Mouse (Mus musculus) adrenal gland, postnatal 14 days (tissue): ENCODE results near the gene Clk2. TPM values are rescaled to one million over a fixed set of nuclear protein-coding genes. Genes with fewer than 3 reads are reported as not detected.
A peak's percentile ranks its signal among the peaks of the same experiment; 100 is the strongest.
"Not testable (repeated sequence)": the region's sequence is repeated elsewhere in the genome, so short reads cannot be mapped to it uniquely, and the experiment has no call there.

Experiments used
- DNase-seq: peaks from one replicate; pipeline ENCODE4 v3.0.0; 2021; ENCODE audit warnings: mixed read lengths
- total RNA-seq: library from RNA; stranded (reverse); gene quantifications from 2 replicates; pipeline ENCODE4 v1.2.3, GENCODE M21; 2021

The Clk2 gene
- total RNA-seq, 1 experiment from 2014 or later = 50.3 TPM

DNA sequence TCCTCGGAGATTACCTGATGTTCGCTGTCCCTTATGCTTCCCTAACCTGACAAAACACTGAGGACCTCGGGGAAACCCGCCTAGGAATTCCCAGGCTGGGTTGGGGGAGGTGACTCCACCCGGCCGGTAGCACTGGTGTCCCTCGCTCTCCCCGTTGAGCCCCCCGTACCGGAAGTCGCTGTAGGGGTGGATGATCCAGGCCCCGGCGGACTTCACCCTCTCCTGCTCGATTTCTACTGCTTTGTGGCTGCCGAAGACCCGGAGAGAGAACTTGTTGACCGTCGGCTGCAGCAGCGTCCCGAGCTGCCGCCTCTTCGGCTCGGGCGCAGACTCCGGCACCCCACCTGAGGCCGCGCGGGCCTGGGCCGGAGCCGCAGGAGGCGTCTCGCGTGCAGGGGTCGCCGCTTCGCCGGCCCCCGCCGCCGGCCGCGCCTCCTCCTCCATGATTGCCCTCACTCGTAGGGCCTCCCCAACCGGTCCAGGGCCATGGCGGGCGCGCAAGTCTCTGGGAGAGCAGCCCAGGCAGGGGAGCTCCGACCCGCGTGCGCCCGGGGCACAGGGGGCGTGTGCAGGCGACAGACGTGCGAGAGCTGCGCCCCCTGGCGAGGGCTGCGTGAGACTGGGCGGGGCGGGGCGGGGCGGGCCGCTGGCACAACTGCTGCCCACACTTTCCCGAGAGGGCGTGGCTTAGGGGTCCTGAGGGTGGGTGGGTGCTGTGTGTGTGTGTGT, 4.8 kb upstream of the Clk2 start, which contains the start of gene Hcn3:
Hcn3 (minus strand) TSS at position 581 of the 729 bp plus-strand sequence.
- peak; percentile 88 for DNase-seq

DNA sequence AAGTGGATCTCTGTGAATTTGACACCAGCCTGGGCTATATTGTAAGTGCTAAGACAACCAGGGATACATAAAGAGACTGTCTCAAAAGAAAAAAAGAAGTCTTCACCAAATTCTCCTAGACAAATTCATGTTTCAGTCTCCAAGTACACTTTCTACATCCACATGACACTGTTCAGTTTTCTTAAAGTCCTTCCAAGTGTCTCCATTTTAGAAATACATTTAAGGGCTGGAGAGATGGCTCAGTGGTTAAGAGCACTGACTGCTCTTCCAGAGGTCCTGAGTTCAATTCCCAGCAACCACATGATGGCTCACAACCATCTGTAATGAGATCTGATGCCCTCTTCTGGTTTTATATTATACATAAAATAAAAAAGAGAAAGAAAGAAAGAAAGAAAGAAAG, 3.4 kb upstream of the Clk2 start:
- DNase-seq = not testable (repeated sequence)

DNA sequence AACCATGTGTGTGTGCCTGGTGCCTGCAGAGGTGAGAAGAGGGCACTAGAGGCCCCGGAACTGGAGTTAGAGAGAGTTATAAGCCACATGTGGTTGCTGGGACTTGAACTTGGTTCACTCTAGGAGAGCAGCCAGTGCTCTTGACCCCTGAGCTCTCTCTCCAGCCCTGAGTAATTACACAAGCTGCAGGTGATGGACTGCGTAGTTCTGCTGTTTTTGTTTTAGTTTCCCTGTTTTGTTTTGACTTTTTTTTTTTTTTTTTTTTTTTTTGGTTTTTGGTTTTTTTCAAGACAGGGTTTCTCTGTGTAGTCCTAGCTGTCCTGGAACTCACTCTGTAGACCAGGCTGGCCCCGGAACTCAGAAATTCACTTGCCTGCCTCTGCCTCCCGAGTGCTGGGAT, 2.8 kb upstream of the Clk2 start:
- no peak for DNase-seq

DNA sequence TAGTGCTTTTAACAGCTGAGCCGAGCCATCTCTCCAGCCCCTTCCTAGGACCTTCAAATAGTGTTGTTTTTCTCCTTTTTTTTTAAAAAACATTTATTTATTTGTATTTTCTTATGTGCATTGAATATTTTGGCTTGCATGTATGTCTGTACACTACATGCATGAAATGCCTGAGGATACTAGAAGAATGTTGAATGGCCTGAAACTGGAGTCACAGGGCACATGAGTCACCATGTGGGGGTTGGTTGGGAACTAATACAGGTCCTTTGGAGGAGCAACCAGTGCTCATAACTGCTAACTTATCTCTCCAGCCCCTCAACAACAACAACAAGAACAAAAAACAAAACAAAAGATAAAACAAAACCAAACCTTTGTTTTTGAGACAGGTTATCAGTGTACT, 1.5 kb upstream of the Clk2 start:
- no peak for DNase-seq

DNA sequence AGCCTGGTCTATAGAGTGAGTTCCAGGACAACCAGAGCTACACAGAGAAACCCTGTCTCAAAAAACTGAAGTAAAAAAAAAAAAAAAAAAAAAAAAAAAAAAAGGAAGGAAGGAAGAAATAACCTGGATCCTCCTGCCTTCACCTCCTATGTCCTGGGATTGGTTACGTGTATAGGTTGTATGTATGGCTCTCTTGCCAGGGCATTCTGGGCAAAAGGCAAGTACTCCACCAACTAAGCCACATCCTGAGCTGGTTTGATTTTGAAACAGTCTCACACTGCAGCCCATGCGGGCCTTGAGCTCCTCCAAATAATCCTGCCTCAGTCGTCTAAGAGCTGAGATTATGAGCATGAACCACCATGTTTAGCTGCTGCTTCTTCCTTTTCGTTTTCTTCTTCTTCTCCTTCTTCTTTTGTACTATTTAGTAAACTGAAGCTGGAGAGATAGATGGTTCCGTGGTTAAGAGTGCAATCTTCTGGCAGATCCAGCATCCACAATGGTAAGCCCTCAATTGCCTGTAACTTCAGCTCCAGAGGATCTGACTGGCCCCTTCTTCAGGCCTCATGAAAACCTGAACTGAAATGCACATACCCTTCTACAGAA, 851 bp upstream of the Clk2 start:
- no peak for DNase-seq

DNA sequence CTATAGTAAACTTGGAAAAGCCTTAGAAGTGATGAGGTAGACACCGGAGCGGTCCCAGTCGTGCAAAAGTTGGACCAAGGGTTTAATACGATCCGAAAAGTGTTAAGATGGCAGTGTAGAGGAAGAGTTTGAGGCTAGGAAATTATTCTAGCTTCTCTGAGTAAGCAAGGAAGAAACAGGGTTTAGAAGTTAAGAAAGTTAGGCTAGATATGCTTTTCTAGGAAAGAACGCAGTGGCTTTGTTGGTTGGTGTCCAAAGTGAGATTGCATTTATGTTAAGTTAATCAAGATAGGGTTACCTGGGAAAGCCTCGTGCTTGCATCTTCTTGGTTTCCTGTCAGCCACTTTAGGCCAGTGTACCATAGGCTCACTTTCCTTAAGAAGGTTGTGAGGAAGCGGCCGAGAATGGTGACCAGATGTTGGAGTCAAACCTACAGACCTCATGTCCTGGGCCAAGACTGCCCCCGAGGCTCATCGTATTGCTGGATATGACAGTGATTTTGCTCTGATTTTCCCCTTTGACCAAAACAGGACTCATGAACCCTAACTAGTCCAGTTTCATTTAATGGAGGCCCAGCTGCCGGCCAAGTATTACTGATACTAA, 774 bp downstream of the Clk2 start:
- no peak for DNase-seq

DNA sequence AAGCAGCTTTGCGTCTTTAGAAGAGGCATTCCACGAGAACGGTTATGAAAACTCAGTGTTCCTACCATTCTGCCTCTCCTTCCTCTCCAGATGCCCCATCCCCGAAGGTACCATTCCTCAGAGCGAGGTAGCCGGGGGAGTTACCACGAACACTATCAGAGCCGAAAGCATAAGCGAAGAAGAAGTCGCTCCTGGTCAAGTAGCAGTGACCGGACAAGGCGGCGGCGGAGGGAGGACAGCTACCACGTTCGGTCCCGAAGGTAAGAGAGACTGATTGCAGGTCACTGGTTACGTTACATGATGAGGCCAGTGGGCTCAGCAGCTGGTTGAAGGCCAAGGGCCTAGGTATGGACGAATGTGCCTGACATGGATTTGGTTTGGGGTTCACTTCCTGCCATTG, 2.4 kb downstream of the Clk2 start:
- DNase-seq = no peak

DNA sequence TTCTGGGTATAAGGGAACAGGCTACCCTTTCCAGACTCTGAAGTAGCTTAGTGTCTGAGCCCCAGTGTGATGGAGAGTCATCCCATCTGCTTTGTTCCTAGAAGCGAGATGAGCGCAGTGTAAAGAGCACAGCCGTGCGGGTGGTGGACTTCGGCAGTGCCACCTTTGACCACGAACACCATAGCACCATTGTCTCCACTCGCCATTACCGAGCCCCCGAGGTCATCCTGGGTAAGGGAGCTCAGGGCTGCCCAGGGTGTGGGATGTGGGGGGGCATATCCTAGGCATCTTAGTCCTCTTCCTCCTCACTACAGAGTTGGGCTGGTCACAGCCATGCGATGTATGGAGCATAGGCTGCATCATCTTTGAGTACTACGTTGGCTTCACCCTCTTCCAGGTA, 10.2 kb downstream of the Clk2 start:
- DNase-seq = no peak

DNA sequence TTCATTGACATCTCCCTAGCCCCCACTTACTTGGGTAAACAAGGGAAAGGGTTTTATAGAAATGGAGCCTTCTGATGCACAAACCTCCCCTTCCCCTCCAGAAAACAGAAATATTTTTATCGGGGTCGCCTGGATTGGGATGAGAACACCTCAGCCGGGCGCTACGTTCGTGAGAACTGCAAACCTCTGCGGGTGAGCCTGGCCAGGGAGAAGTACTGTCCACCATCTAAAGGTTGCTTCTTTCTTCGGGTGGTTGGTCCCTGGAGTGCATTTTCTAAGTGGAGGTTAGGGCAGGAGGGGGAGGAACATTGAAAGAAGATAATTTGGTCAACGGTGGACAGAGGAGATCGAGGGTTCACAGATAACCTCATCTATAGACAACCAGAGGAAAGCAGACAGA, 10.9 kb downstream of the Clk2 start:
- no peak for DNase-seq

DNA sequence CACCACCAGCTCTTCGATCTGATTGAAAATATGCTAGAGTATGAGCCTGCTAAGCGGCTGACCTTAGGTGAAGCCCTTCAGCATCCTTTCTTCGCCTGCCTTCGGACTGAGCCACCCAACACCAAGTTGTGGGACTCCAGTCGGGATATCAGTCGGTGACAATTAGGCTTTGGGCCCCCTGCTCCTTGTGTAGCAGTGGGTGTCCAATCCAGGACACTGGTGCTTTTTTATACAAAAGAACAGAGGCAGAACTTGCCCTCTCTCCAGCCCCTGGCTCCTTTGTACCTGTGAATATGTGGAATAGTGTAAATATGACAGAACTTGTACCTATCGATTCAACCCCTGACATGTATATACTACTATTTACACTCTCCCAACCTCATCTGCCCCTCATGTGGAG, 11.8 kb downstream of the Clk2 start:
- no peak for DNase-seq

DNA sequence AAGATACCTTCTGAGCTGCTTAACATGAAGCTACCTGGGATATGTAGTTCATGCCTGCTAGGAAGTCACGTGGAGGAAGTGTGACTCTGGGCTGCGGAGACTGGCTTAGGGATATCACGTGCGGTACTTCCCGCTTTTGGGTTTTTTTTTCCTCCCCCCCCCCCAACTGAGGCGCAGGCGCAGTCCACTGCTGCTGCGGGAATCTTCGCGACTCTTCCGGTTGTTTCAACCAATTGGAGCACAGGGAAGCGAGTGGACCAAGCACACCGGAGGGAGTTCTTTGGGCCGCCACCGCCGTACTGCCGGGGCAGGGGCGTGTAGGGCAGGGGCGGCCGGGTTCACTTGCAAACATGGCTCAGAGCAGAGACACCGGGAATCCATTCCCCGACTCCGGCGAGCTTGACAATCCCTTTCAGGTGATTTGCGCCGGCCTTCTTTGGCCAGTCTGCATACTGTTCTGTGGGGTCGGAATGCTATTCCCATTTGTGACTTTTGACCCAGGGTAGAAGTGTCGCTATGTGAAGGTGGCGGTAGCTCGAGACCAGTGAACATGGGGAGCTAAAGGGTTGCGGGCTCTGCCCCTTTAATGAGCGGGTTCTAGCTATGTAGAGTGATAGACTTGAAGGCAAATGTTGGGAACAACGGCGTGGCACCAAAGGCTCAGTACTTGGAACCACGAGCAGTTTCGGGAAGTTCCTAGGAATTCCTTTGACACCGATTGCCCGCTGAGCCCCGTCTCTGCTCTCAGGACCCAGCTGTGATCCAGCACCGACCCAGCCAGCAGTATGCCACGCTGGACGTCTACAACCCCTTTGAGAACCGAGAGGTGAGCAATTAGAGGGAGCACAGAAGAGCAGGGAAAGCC, 12.9 kb downstream of the Clk2 start, which contains the start of gene Scamp3:
Scamp3 (plus strand) TSS at position 232 of the 865 bp plus-strand sequence.
- peak; percentile 92 for DNase-seq

DNA sequence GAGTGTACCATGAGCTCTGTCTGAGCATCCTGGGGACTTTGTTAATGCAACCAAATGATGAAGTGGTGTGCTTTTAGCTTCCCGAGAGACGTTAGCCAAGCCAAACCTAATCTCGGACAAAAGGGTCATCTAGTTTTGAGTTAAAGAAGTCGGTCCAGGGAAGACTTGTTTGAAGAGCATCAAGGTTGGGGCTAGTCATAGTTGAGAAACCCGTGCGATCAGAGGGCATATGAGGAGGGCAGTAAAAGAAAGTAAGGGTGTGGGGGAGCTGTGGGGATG, 13.5 kb downstream of the Clk2 start:
- DNase-seq = no peak

DNA sequence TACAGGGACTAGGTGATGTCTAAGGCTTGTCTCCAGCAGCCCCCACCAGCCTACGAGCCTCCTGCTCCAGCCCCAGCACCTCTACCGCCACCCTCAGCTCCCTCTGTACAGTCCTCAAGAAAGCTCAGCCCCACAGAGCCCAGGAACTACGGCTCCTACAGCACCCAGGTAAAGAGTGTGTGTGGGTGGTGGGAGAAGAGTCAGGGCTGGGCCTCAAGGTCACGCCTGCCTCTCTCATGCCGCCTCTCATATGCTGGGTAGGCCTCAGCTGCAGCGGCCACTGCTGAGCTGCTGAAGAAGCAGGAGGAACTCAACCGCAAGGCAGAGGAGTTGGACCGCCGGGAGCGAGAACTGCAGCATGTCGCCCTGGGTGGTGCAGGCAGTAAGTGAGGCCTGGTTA, 14.5 kb downstream of the Clk2 start:
- DNase-seq = no peak

DNA sequence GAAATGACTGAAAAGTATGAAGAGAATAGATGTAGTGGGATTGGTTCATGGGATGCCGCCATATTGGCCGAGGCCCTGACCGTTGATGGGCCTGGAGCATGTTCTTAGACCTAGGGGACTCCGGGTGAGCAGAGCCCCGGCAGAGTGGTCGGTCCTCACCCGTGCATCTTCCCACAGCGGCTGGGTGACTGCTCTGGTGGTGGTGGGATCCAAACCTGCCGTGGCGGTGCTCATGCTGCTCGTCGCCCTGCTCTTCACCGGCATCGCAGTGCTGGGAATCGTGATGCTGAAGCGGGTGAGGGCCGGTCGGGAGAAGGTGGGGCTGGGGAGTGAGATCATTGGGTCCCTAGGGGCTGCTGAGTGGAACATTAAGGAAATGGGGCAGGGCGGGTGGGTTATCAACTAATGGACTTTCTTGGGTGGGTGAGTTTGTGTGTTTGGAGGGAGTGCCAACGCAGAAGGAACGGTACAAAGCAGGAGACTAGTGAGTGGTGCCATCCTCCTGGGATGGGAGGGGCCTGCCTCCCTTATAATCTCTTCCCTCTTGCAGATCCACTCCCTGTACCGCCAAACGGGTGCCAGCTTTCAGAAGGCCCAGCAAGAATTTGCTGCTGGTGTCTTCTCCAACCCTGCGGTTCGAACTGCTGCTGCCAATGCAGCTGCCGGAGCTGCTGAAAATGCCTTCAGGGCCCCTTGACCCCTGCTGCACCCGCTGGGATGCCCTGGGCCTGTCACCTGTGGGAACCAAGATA, 17.3 kb downstream of the Clk2 start:
- DNase-seq = no peak

DNA sequence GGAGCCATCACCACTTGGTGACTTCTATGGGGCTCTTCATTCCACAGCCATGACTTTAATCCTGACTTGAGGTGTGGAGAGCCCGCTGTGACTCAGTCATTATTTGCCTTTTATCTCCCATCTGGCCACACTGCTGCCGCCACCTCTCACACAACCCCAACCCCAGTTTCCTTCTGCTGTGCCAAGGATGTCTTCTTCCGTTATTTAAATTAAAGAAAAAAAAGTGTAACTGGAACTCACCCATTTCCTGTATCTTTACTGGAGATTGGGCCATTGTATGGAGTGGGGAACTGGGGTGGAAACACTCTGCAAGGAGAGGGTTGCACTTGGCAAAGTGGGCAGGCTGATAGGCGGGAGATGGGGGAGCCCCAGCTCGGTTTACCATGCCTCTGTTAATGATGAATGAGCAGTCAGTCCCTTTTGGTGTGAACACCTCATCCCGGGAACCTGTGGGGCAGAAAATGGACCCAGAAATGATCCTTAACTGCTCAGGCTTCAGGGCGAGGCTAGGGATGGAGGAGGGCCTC, 18.0 kb downstream of the Clk2 start:
- no peak for DNase-seq

DNA sequence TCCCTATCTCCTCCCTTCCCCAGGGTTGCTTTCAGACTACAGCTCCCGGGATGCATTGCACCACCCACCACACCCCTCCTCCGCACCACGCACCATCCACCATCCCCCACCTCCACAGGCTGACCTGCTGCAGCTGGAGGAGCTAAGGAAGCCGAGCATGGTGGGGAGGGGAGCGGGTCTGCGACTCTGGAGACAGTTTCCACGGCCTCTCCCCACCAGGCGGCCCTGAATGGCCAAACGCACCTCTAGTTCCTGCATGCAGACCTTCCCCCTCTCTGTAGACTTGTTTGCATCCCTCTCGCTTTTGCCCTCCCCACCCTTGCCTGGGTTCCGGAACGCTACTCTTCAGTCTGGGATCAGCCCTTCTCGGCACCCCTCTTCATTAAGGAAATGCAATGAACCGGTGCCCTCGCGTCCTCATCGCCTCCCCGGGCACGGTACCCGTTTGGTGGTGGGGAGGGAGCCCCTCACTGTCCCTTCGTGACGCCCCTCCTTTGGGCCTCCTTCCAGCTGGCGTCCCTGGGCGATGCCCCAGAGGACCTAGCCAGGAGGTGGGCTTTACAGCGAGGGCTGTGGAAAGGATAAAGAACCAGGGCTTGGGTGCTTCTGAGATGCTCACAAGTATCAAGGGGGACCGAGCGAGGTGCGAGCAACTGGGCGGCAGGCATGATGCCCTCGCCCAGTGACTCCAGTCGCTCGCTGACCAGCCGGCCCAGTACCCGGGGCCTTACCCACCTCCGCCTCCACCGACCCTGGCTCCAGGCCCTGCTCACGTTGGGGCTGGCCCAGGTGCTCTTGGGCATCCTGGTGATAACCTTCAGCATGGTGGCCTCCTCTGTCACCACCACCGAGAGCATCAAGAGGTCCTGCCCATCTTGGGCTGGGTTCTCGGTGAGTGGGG, 18.7 kb downstream of the Clk2 start, which contains the start of gene Fam189b:
Fam189b (plus strand) TSS at position 86 of the 901 bp plus-strand sequence.
- DNase-seq = peak; percentile 93

DNA sequence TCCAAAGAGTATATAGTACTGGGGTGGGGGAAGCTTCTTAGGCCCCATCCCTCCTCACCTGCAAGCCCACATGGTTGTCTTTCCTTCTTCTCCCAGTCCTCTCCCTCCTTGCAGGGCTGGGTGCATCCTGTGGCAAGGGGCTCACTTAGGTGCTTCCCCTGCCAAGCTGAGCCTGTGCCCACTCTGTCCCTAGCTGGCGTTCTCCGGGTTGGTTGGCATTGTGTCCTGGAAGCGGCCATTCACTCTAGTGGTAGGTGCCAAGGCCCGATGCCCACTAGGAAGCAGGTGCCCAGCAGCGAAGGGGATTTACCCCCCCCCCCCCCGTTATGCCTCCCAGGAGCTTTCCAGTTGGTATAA, 19.3 kb downstream of the Clk2 start:
- no peak for DNase-seq

DNA sequence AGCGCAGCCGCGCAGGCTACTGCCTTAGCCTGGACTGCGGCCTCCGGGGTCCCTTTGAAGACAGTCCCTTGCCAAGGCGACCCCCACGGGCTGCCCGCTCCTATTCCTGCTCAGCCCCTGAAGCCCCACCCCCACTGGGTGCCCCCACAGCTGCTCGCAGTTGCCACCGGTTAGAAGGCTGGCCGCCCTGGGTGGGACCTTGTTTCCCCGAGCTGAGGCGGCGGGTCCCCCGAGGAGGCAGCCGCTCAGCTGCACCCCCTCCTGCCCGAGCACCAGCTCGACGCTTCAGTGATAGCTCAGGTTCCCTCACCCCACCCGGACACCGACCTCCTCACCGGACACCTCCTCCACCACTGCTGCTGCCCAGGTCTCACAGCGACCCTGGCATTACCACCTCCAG, 22.6 kb downstream of the Clk2 start:
- no peak for DNase-seq

DNA sequence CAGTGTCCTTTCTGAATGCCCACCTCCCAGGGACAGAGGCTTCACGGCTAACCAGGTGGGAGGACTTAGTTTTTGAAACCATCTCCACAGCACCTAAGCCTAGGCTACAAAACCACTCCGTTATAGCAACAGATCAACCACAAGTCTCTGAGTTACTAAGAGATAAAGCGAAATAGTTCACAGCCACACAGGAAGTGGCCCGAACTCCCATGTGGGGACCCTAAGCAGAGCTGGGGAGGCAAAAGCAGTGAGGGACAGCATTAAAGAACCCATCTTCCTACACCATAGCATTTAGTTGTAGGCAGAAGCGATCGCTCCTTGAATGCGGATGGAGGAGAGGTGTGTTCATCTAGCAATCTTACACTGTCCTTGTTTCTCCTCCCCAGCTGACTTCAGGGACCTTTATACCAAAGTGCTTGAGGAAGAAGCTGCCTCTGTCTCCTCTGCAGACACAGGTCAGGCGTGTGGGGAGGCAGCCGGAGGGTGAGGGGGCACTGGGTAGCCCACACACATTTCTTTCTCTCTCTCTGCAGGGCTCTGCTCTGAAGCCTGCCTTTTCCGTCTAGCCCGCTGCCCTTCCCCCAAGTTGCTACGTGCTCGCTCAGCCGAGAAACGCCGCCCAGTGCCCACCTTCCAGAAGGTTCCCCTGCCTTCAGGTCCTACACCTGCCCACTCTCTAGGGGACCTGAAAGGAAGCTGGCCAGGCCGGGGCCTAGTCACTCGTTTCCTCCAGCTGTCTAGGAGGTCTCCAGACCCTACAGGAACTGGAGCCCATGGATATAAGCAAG, 23.3 kb downstream of the Clk2 start:
- DNase-seq = no peak

DNA sequence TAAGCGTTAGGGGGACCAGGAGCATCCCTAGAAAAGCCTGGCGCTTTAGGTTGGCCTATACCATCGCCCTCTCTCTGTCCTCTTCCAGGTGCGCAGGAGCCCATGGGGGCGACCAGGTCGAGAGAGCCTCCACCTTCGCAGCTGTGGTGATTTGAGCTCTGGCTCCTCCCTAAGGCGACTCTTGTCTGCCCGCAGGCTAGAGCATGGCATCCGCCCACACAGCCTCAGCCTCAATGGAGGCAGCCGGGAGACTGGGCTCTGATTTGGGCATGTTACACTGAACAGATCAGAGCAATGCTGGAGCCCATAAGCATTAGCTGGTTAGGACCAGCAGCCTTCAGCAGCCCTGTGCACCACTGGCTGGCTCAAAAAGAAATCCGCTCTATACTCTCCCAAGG, 23.9 kb downstream of the Clk2 start:
- no peak for DNase-seq
